Comparison of ENCODE assay signal across 16 mouse cellular contexts in the genomic region with DNA sequence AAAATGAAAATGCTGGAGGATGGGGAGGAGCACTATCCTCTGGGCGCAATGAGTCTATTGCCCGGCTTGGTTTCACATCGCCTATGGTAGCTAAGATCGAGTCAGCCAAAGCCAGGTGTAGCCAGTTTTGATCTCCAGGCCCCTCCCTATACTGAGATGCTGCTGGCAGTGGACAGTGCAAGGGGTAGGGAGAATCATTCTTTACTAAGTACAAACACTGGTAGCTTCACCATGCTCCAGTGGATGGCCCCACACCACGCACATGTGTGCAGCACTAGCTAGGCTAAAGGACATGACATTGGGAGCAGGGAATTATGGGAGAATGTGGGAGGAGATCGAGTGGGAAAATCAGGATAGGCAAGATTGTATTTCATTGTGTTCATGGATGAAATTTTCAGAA. TPM values are rescaled to one million over a fixed set of nuclear protein-coding genes. Genes with fewer than 3 reads are reported as not detected.
DNase-seq lines count a peak whose midpoint lies in the region; ATAC-seq and TF ChIP-seq lines count a peak whose summit lies in the region.
"Had no signal": no experiment of that assay in that cellular context is flagged by ENCODE, and none has a peak within 500 bp of the region (broad histone marks: within the 10 kb centered on the region; RNA-seq: fewer than 3 reads in every experiment).

No protein-coding gene starts in this region.

- no peak overlapping the region for H3K9ac ChIP-seq in neural tube, embryonic 12.5 days
- no peak overlapping the region for H3K9ac ChIP-seq in stomach, postnatal 0 days (ENCODE audit: low read length)

- DNase-seq in heart, adult 11 months = peak; percentile 68
- DNase-seq in heart, postnatal 10 days = no peak
- DNase-seq in neural tube, embryonic 10.5 days (ENCODE audit: extremely low spot score, low spot score) = no peak
- no peak for DNase-seq in midbrain, embryonic 10.5 days (ENCODE audit: low spot score)
- no peak for DNase-seq in stomach, postnatal 0 days (ENCODE audit: low spot score)
- no peak for DNase-seq in right cerebral cortex, adult 2 months (ENCODE audit: low spot score in 2 of 2)
- no peak for DNase-seq in ovary, adult 18-20 months (ENCODE audit: low spot score)
- DNase-seq: cerebellum, adult 9-11 months; gastrocnemius, adult 2 months; kidney, adult 18-20 months had no signal

- H3K4me2 ChIP-seq in neural tube, embryonic 12.5 days (replicated peaks) = no peak overlapping the region
- no peak overlapping the region for H3K4me2 ChIP-seq in stomach, postnatal 0 days (replicated peaks; ENCODE audit: low read depth)

- TF ChIP-seq CTCF in stomach, postnatal 0 days (IDR thresholded peaks at IDR 0.05; ENCODE audit: low read depth) = no peak

- TF ChIP-seq EP300 in stomach, postnatal 0 days (optimal IDR thresholded peaks at IDR 0.05) = no peak

- 63% methylated on average over 6 of the region's 6 CpGs for WGBS in neural tube, embryonic 12.5 days
- 75% methylated on average over 6 of the region's 6 CpGs for WGBS in midbrain, embryonic 10.5 days
- WGBS in stomach, postnatal 0 days = 79% methylated on average over 6 of the region's 6 CpGs

- intact Hi-C loops in heart, postnatal 10 days (cut with DNase I) = no loop called here

- peaks cover 23% of the 10 kb centered on the region for H3K4me1 ChIP-seq in neural tube, embryonic 12.5 days
- H3K4me1 ChIP-seq in midbrain, embryonic 10.5 days = peaks cover 55% of the 10 kb centered on the region
- H3K4me1 ChIP-seq in stomach, postnatal 0 days (replicated peaks; ENCODE audit: control insufficient read depth, insufficient read depth) = no peaks in the 10 kb centered on the region

- no peaks in the 10 kb centered on the region for H3K27me3 ChIP-seq in neural tube, embryonic 12.5 days (replicated peaks)
- peaks cover 8% of the 10 kb centered on the region for H3K27me3 ChIP-seq in midbrain, embryonic 10.5 days (ENCODE audit: low read depth, poor library complexity, severe bottlenecking)
- no peaks in the 10 kb centered on the region for H3K27me3 ChIP-seq in stomach, postnatal 0 days (ENCODE audit: control insufficient read depth, insufficient read depth, low read length)

- H3K36me3 ChIP-seq in neural tube, embryonic 12.5 days = no peaks in the 10 kb centered on the region
- no peaks in the 10 kb centered on the region for H3K36me3 ChIP-seq in midbrain, embryonic 10.5 days
- no peaks in the 10 kb centered on the region for H3K36me3 ChIP-seq in stomach, postnatal 0 days (ENCODE audit: control insufficient read depth, insufficient read depth, low read length)

- no peak overlapping the region for H3K4me3 ChIP-seq in neural tube, embryonic 12.5 days
- H3K4me3 ChIP-seq in midbrain, embryonic 10.5 days = no peak overlapping the region
- H3K4me3 ChIP-seq in stomach, postnatal 0 days (ENCODE audit: low read depth, low read length) = no peak overlapping the region
- H3K4me3 ChIP-seq: gastrocnemius, adult 2 months had no signal

- H3K27ac ChIP-seq in neural tube, embryonic 12.5 days = no peak overlapping the region
- peak overlapping the region; percentile 64; the same call in 1 of the 2 replicates for H3K27ac ChIP-seq in midbrain, embryonic 10.5 days (replicated peaks)
- no peak overlapping the region for H3K27ac ChIP-seq in stomach, postnatal 0 days (replicated peaks)
- H3K27ac ChIP-seq: gastrocnemius, adult 2 months had no signal

- no peaks in the 10 kb centered on the region for H3K9me3 ChIP-seq in neural tube, embryonic 12.5 days
- H3K9me3 ChIP-seq in midbrain, embryonic 10.5 days (replicated peaks) = no peaks in the 10 kb centered on the region
- no peaks in the 10 kb centered on the region for H3K9me3 ChIP-seq in stomach, postnatal 0 days (ENCODE audit: control insufficient read depth, low read length)

- ATAC-seq in neural tube, embryonic 12.5 days (ENCODE audit: low FRiP score, low read depth) = peak; percentile 34; the same call in 1 of the 2 replicates
- ATAC-seq in stomach, postnatal 0 days (ENCODE audit: low FRiP score, low TSS enrichment) = no peak
- ATAC-seq: lung, postnatal 0 days had no signal

RNA-seq across cellular contexts. Expression of gene Gm21954, which starts 53.2 kb away (rescaled TPM):
- not detected for total RNA-seq in heart, postnatal 10 days (2021)
- polyA plus RNA-seq in neural tube, embryonic 12.5 days (2016; fragmentation: Nextera tagmentation; extraction: Ambion mirVana) = not detected in 2 replicates
- polyA plus RNA-seq in midbrain, embryonic 10.5 days (2016; fragmentation: Nextera tagmentation; extraction: Ambion mirVana) = not detected in 2 replicates
- not detected in 2 replicates for polyA plus RNA-seq in stomach, postnatal 0 days (2015; fragmentation: Nextera tagmentation; extraction: Ambion mirVana)
- total RNA-seq: ES-E14; gastrocnemius, adult 2 months; layer of hippocampus, postnatal 14 days; liver, adult 2 months had no signal
- polyA plus RNA-seq: heart, embryonic 14.5 days; liver, adult 2 months; lung, postnatal 0 days had no signal
